Mouse (Mus musculus): ENCODE data around the gene Eef1akmt3.
"Not testable (repeated sequence)": the region's sequence is repeated elsewhere in the genome, so short reads cannot be mapped to it uniquely, and the experiment has no call there.

Gene Eef1akmt3

GRCm38 (mm10) chr10:127070190-127071121 is 29.1 kb upstream of the Eef1akmt3 start, which contains the start of gene Tspan31:
TSS of gene Tspan31 (minus strand) at chr10:127070264.
- no peak for DNase-seq (ENCODE audit: low read depth in 2 of 2, low spot score in 2 of 2)

- no peak for DNase-seq (ENCODE audit: low read depth in 2 of 2, low spot score in 2 of 2)
Observed at GRCm38 (mm10) chr10:127069281-127070189, 28.2 kb upstream of the Eef1akmt3 start.

- no peak for DNase-seq (ENCODE audit: low read depth in 2 of 2, low spot score in 2 of 2)
Observed at GRCm38 (mm10) chr10:127068360-127069038, 27.2 kb upstream of the Eef1akmt3 start.

GRCm38 (mm10) chr10:127066519-127067018 is 25.3 kb upstream of the Eef1akmt3 start:
- DNase-seq (ENCODE audit: low read depth in 2 of 2, low spot score in 2 of 2), result no peak

- no peak for DNase-seq (ENCODE audit: low read depth in 2 of 2, low spot score in 2 of 2)
Observed at GRCm38 (mm10) chr10:127065981-127066380, 24.7 kb upstream of the Eef1akmt3 start.

- no peak for DNase-seq (ENCODE audit: low read depth in 2 of 2, low spot score in 2 of 2)
Observed at GRCm38 (mm10) chr10:127063913-127064870, 22.9 kb upstream of the Eef1akmt3 start.

- peak; percentile 92 to 95 for DNase-seq (ENCODE audit: low read depth in 2 of 2, low spot score in 2 of 2)
Observed at GRCm38 (mm10) chr10:127063239-127063872, 22.0 kb upstream of the Eef1akmt3 start, which contains the start of gene Cdk4. TSS of gene Cdk4 (plus strand) at chr10:127063534.

- DNase-seq (ENCODE audit: low read depth in 2 of 2, low spot score in 2 of 2), result no peak
Observed at GRCm38 (mm10) chr10:127062503-127062902, 21.2 kb upstream of the Eef1akmt3 start.

- DNase-seq (ENCODE audit: low read depth in 2 of 2, low spot score in 2 of 2), result not testable (repeated sequence)
Observed at GRCm38 (mm10) chr10:127062101-127062500, 20.8 kb upstream of the Eef1akmt3 start.

- no peak for DNase-seq (ENCODE audit: low read depth in 2 of 2, low spot score in 2 of 2)
Observed at GRCm38 (mm10) chr10:127061513-127061912, 20.2 kb upstream of the Eef1akmt3 start.

GRCm38 (mm10) chr10:127061085-127061484 is 19.8 kb upstream of the Eef1akmt3 start:
- no peak for DNase-seq (ENCODE audit: low read depth in 2 of 2, low spot score in 2 of 2)

GRCm38 (mm10) chr10:127059968-127060916 is 18.9 kb upstream of the Eef1akmt3 start, which contains the start of gene March9:
TSS of gene March9 (minus strand) at chr10:127060184.
- DNase-seq (ENCODE audit: low read depth in 2 of 2, low spot score in 2 of 2), result peak; percentile 45 to 58

GRCm38 (mm10) chr10:127059174-127059967 is 18.1 kb upstream of the Eef1akmt3 start:
- no peak for DNase-seq (ENCODE audit: low read depth in 2 of 2, low spot score in 2 of 2)

GRCm38 (mm10) chr10:127058708-127059107 is 17.4 kb upstream of the Eef1akmt3 start:
- DNase-seq (ENCODE audit: low read depth in 2 of 2, low spot score in 2 of 2), result no peak

GRCm38 (mm10) chr10:127058161-127058560 is 16.8 kb upstream of the Eef1akmt3 start:
- DNase-seq (ENCODE audit: low read depth in 2 of 2, low spot score in 2 of 2), result peak; percentile 77 to 85

- no peak for DNase-seq (ENCODE audit: low read depth in 2 of 2, low spot score in 2 of 2)
Observed at GRCm38 (mm10) chr10:127056490-127056889, 15.2 kb upstream of the Eef1akmt3 start.

- DNase-seq (ENCODE audit: low read depth in 2 of 2, low spot score in 2 of 2), result no peak
Observed at GRCm38 (mm10) chr10:127055406-127055805, 14.1 kb upstream of the Eef1akmt3 start.
